Mouse (Mus musculus) embryonic facial prominence, embryonic 11.5 days (tissue): ENCODE measurements around the gene C2cd5. TPM values are rescaled to one million over a fixed set of nuclear protein-coding genes. Genes with fewer than 3 reads are reported as not detected.
"Not testable (repeated sequence)": the region's sequence is repeated elsewhere in the genome, so short reads cannot be mapped to it uniquely, and the experiment has no call there.

Experiments used
- ATAC-seq: fragments of 200-750 bp; cut with Nextera tagmentation; replicated peaks from 2 replicates; pipeline ENCODE4 v1.8.0; 2017; ENCODE audit warnings: low read depth; ENCODE audit not compliant: insufficient number of reproducible peaks, low FRiP score, low TSS enrichment
- DNase-seq: peaks from one replicate; pipeline ENCODE4 v3.0.0-alpha.2; 2015; ENCODE audit warnings: low spot score
- H3K27ac ChIP-seq: fragments of 300-500 bp; sonication (generic); replicated peaks from 2 replicates; pipeline ENCODE4 v1.5.1; 2014; ENCODE audit warnings: mild to moderate bottlenecking, low read depth, low read length, control low read depth
- H3K27me3 ChIP-seq: fragments of 300-500 bp; sonication (generic); 2 replicates; pipeline ENCODE4 v1.6.1; 2014; ENCODE audit warnings: mild to moderate bottlenecking, low read length, moderate library complexity, mixed read lengths; ENCODE audit not compliant: control insufficient read depth, insufficient read depth
- H3K36me3 ChIP-seq: fragments of 300-500 bp; sonication (generic); replicated peaks from 2 replicates; pipeline ENCODE4 v1.6.1; 2014; ENCODE audit warnings: low read depth, mild to moderate bottlenecking, low read length, moderate library complexity, mixed read lengths; ENCODE audit not compliant: control insufficient read depth, insufficient read depth
- H3K4me1 ChIP-seq: fragments of 300-500 bp; sonication (generic); 2 replicates; pipeline ENCODE4 v1.6.1; 2014; ENCODE audit warnings: low read length, mixed read lengths; ENCODE audit not compliant: control insufficient read depth, insufficient read depth
- H3K4me2 ChIP-seq: fragments of 300-500 bp; sonication (generic); 2 replicates; pipeline ENCODE4 v1.6.1; 2014; ENCODE audit warnings: low read depth, mild to moderate bottlenecking, control low read depth, low read length, moderate library complexity
- H3K4me3 ChIP-seq: fragments of 300-500 bp; sonication (generic); 2 replicates; pipeline ENCODE4 v1.5.1; 2014; ENCODE audit warnings: low read depth, low read length, control low read depth
- H3K9ac ChIP-seq: fragments of 300-500 bp; sonication (generic); replicated peaks from 2 replicates; pipeline ENCODE4 v1.6.1; 2014; ENCODE audit warnings: mild to moderate bottlenecking, control low read depth, low read length
- H3K9me3 ChIP-seq: fragments of 300-500 bp; sonication (generic); replicated peaks from 2 replicates; pipeline ENCODE4 v1.6.1; 2016; ENCODE audit warnings: mild to moderate bottlenecking, low read length, inconsistent platforms, mixed read lengths; ENCODE audit not compliant: control insufficient read depth
- WGBS: fragments of 180-500 bp; shearing (Covaris S2); extraction: QIAGEN DNeasy Blood & Tissue Kit; methylation state at CpG from one replicate; pipeline ENCODE4 v1.1.7; 2014; 5-methylcytosine and 5-hydroxymethylcytosine counted together
- polyA plus RNA-seq: library from polyadenylated mRNA; unstranded; fragments of >200 nt; fragmentation: Nextera tagmentation; extraction: Ambion mirVana; gene quantifications from 2 replicates; pipeline ENCODE4 v1.2.1, GENCODE M21; 2014

Gene C2cd5
- polyA plus RNA-seq, 1 experiment from 2014 or later: 22.4 TPM

GRCm38 (mm10) chr6:143023691-143024090 lies 76.2 kb downstream of the C2cd5 start:
- DNase-seq: no peak
- no peaks in the 10 kb centered on the region for H3K36me3 ChIP-seq
- no peak for ATAC-seq
- H3K4me3 ChIP-seq: no peak overlapping the region
- no peaks in the 10 kb centered on the region for H3K4me1 ChIP-seq
- WGBS: 89% methylated on average over 6 of the region's 6 CpGs
- no peak overlapping the region for H3K4me2 ChIP-seq
- H3K9ac ChIP-seq: no peak overlapping the region
- no peaks in the 10 kb centered on the region for H3K27me3 ChIP-seq
- no peaks in the 10 kb centered on the region for H3K9me3 ChIP-seq
- H3K27ac ChIP-seq: no peak overlapping the region

GRCm38 (mm10) chr6:143021756-143022155 lies 78.2 kb downstream of the C2cd5 start:
- WGBS: 90% methylated on average over 8 of the region's 8 CpGs
- no peak overlapping the region for H3K4me3 ChIP-seq
- no peaks in the 10 kb centered on the region for H3K4me1 ChIP-seq
- H3K36me3 ChIP-seq: no peaks in the 10 kb centered on the region; the same call in 1 of the 2 replicates
- no peaks in the 10 kb centered on the region for H3K9me3 ChIP-seq
- no peak for DNase-seq
- H3K27me3 ChIP-seq: no peaks in the 10 kb centered on the region
- ATAC-seq: no peak
- H3K27ac ChIP-seq: no peak overlapping the region
- no peak overlapping the region for H3K4me2 ChIP-seq
- no peak overlapping the region for H3K9ac ChIP-seq

- Histone ChIP-seq H3K9me3 (no peaks in the 10 kb centered on the region), H3K4me2 (no peak overlapping the region), H3K36me3 (peaks cover 4% of the 10 kb centered on the region), H3K4me1 (no peaks in the 10 kb centered on the region), H3K9ac (no peak overlapping the region), H3K27me3 (no peaks in the 10 kb centered on the region), H3K4me3 (no peak overlapping the region), H3K27ac (no peak overlapping the region)
- ATAC-seq (peak; percentile 56; the same call in 1 of the 2 replicates), DNase-seq (peak; percentile 54)
- WGBS: 65% methylated on average over 5 of the region's 5 CpGs
Measured at GRCm38 (mm10) chr6:143020647-143021046, 79.3 kb downstream of the C2cd5 start.

- no peak overlapping the region for H3K4me3 ChIP-seq
- DNase-seq (no peak), ATAC-seq (no peak)
- H3K4me1 ChIP-seq: no peaks in the 10 kb centered on the region
- no peaks in the 10 kb centered on the region for H3K27me3 ChIP-seq
- no peak overlapping the region for H3K27ac ChIP-seq
- WGBS: 90% methylated on average over 4 of the region's 4 CpGs
- H3K4me2 ChIP-seq: no peak overlapping the region
- H3K36me3 ChIP-seq: peaks cover 4% of the 10 kb centered on the region
- no peaks in the 10 kb centered on the region for H3K9me3 ChIP-seq
- H3K9ac ChIP-seq: no peak overlapping the region
Measured at GRCm38 (mm10) chr6:143020146-143020545, 79.8 kb downstream of the C2cd5 start.

- Histone ChIP-seq H3K9me3 (no peaks in the 10 kb centered on the region), H3K4me3 (no peak overlapping the region), H3K4me2 (no peak overlapping the region), H3K27ac (no peak overlapping the region), H3K4me1 (no peaks in the 10 kb centered on the region), H3K27me3 (no peaks in the 10 kb centered on the region), H3K9ac (no peak overlapping the region), H3K36me3 (peaks cover 7% of the 10 kb centered on the region)
- WGBS: 94% methylated on average over 15 of the region's 15 CpGs
- DNase-seq (no peak), ATAC-seq (no peak)
Measured at GRCm38 (mm10) chr6:143012513-143013215, 87.3 kb downstream of the C2cd5 start.

GRCm38 (mm10) chr6:143008865-143009264 lies 91.1 kb downstream of the C2cd5 start:
- no peaks in the 10 kb centered on the region for H3K9me3 ChIP-seq
- no peak overlapping the region for H3K27ac ChIP-seq
- H3K27me3 ChIP-seq: no peaks in the 10 kb centered on the region
- no peak overlapping the region for H3K4me2 ChIP-seq
- no peaks in the 10 kb centered on the region for H3K4me1 ChIP-seq
- 77% methylated on average over 5 of the region's 5 CpGs for WGBS
- H3K4me3 ChIP-seq: no peak overlapping the region
- peaks cover 3% of the 10 kb centered on the region; the same call in 1 of the 2 replicates for H3K36me3 ChIP-seq
- no peak overlapping the region for H3K9ac ChIP-seq
- ATAC-seq: no peak
- DNase-seq: no peak

- H3K4me2 ChIP-seq, DNase-seq, H3K4me3 ChIP-seq, H3K27ac ChIP-seq, H3K36me3 ChIP-seq, ATAC-seq, H3K4me1 ChIP-seq, H3K27me3 ChIP-seq, H3K9me3 ChIP-seq, H3K9ac ChIP-seq: not testable (repeated sequence)
- WGBS: 86% methylated on average over 9 of the region's 9 CpGs
Measured at GRCm38 (mm10) chr6:143005209-143005608, 94.7 kb downstream of the C2cd5 start.

GRCm38 (mm10) chr6:143004801-143005200 lies 95.1 kb downstream of the C2cd5 start:
- ATAC-seq (no peak), DNase-seq (no peak)
- Histone ChIP-seq H3K4me2 (no peak overlapping the region), H3K4me1 (no peaks in the 10 kb centered on the region), H3K27me3 (no peaks in the 10 kb centered on the region), H3K9me3 (no peaks in the 10 kb centered on the region), H3K9ac (no peak overlapping the region), H3K27ac (no peak overlapping the region), H3K36me3 (no peaks in the 10 kb centered on the region), H3K4me3 (no peak overlapping the region)
- WGBS: 79% methylated on average over 9 of the region's 9 CpGs
